Mouse (Mus musculus): ENCODE results near the gene Tcp11l1. TPM values are rescaled to one million over a fixed set of nuclear protein-coding genes. Genes with fewer than 3 reads are reported as not detected.
A peak's percentile ranks its signal among the peaks of the same experiment; 100 is the strongest.

The Tcp11l1 gene
- total and polyA plus RNA-seq, 2 experiments from 2014 or later = 32.9 to 54.1 TPM

- H3K9ac ChIP-seq = no peak overlapping the region
- peaks cover 17% of the 10 kb centered on the region for H3K36me3 ChIP-seq (ENCODE audit: insufficient read depth)
- H3K4me1 ChIP-seq (ENCODE audit: insufficient read depth) = no peaks in the 10 kb centered on the region
- TF ChIP-seq CTCF (IDR thresholded peaks at IDR 0.05; ENCODE audit: low read depth) = no peak
- H3K9me3 ChIP-seq (ENCODE audit: low read length) = no peaks in the 10 kb centered on the region
- DNase-seq = no peak
- no peak overlapping the region for H3K4me2 ChIP-seq (ENCODE audit: low read depth)
- 69% methylated on average over 4 of the region's 4 CpGs for WGBS
- no peak overlapping the region for H3K4me3 ChIP-seq (ENCODE audit: low read depth, low read length)
- H3K27me3 ChIP-seq (ENCODE audit: insufficient read depth, low read length) = no peaks in the 10 kb centered on the region
- ATAC-seq = no peak
- H3K27ac ChIP-seq (ENCODE audit: low read depth, low read length) = no peak overlapping the region
Measured at GRCm38 (mm10) chr2:104690720-104691119, 21.2 kb downstream of the Tcp11l1 start.

GRCm38 (mm10) chr2:104688724-104689123, 23.2 kb downstream of the Tcp11l1 start:
- Histone ChIP-seq H3K36me3 (ENCODE audit: insufficient read depth) (peaks cover 29% of the 10 kb centered on the region), H3K27me3 (ENCODE audit: insufficient read depth, low read length) (no peaks in the 10 kb centered on the region), H3K4me3 (ENCODE audit: low read depth, low read length) (no peak overlapping the region), H3K4me2 (ENCODE audit: low read depth) (no peak overlapping the region), H3K9me3 (ENCODE audit: low read length) (no peaks in the 10 kb centered on the region), H3K27ac (ENCODE audit: low read depth, low read length) (no peak overlapping the region), H3K9ac (no peak overlapping the region), H3K4me1 (ENCODE audit: insufficient read depth) (no peaks in the 10 kb centered on the region)
- no peak for TF ChIP-seq CTCF (IDR thresholded peaks at IDR 0.05; ENCODE audit: low read depth)
- DNase-seq = no peak
- no peak for ATAC-seq
- 72% methylated on average over 8 of the region's 8 CpGs for WGBS

- Histone ChIP-seq H3K4me2 (ENCODE audit: low read depth) (no peak overlapping the region), H3K4me3 (ENCODE audit: low read depth, low read length) (no peak overlapping the region), H3K36me3 (ENCODE audit: insufficient read depth) (peaks cover 33% of the 10 kb centered on the region), H3K4me1 (ENCODE audit: insufficient read depth) (no peaks in the 10 kb centered on the region), H3K9ac (no peak overlapping the region), H3K9me3 (ENCODE audit: low read length) (no peaks in the 10 kb centered on the region), H3K27ac (ENCODE audit: low read depth, low read length) (no peak overlapping the region), H3K27me3 (ENCODE audit: insufficient read depth, low read length) (no peaks in the 10 kb centered on the region)
- TF ChIP-seq CTCF (IDR thresholded peaks at IDR 0.05; ENCODE audit: low read depth) = no peak
- WGBS = 91% methylated on average over 3 of the region's 3 CpGs
- DNase-seq (no peak), ATAC-seq (no peak)
Measured at GRCm38 (mm10) chr2:104688321-104688720, 23.6 kb downstream of the Tcp11l1 start.

GRCm38 (mm10) chr2:104687261-104687660, 24.7 kb downstream of the Tcp11l1 start:
- no peak overlapping the region for H3K4me3 ChIP-seq (ENCODE audit: low read depth, low read length)
- H3K9me3 ChIP-seq (ENCODE audit: low read length) = no peaks in the 10 kb centered on the region
- ATAC-seq = no peak
- no peaks in the 10 kb centered on the region for H3K27me3 ChIP-seq (ENCODE audit: insufficient read depth, low read length)
- DNase-seq = no peak
- 71% methylated on average over 3 of the region's 3 CpGs for WGBS
- H3K9ac ChIP-seq = no peak overlapping the region
- no peaks in the 10 kb centered on the region for H3K4me1 ChIP-seq (ENCODE audit: insufficient read depth)
- TF ChIP-seq CTCF (IDR thresholded peaks at IDR 0.05; ENCODE audit: low read depth) = no peak
- H3K36me3 ChIP-seq (ENCODE audit: insufficient read depth) = peaks cover 41% of the 10 kb centered on the region
- no peak overlapping the region for H3K27ac ChIP-seq (ENCODE audit: low read depth, low read length)
- no peak overlapping the region for H3K4me2 ChIP-seq (ENCODE audit: low read depth)

- Histone ChIP-seq H3K9ac (no peak overlapping the region), H3K9me3 (ENCODE audit: low read length) (no peaks in the 10 kb centered on the region), H3K4me2 (ENCODE audit: low read depth) (no peak overlapping the region), H3K4me1 (ENCODE audit: insufficient read depth) (no peaks in the 10 kb centered on the region), H3K4me3 (ENCODE audit: low read depth, low read length) (no peak overlapping the region), H3K27ac (ENCODE audit: low read depth, low read length) (no peak overlapping the region), H3K27me3 (ENCODE audit: insufficient read depth, low read length) (no peaks in the 10 kb centered on the region), H3K36me3 (ENCODE audit: insufficient read depth) (peaks cover 60% of the 10 kb centered on the region)
- DNase-seq (peak; percentile 88), ATAC-seq (peak; percentile 95)
- peak; percentile 99 for TF ChIP-seq CTCF (IDR thresholded peaks at IDR 0.05; ENCODE audit: low read depth)
- 5% methylated on average over 13 of the region's 13 CpGs for WGBS
Measured at GRCm38 (mm10) chr2:104685418-104685817, 26.6 kb downstream of the Tcp11l1 start.

- no peak overlapping the region for H3K4me2 ChIP-seq (ENCODE audit: low read depth)
- no peaks in the 10 kb centered on the region for H3K9me3 ChIP-seq (ENCODE audit: low read length)
- no peak overlapping the region for H3K9ac ChIP-seq
- WGBS = 93% methylated on average over 4 of the region's 4 CpGs
- peaks cover 66% of the 10 kb centered on the region for H3K36me3 ChIP-seq (ENCODE audit: insufficient read depth)
- no peak overlapping the region for H3K4me3 ChIP-seq (ENCODE audit: low read depth, low read length)
- H3K27ac ChIP-seq (ENCODE audit: low read depth, low read length) = no peak overlapping the region
- TF ChIP-seq CTCF (IDR thresholded peaks at IDR 0.05; ENCODE audit: low read depth) = no peak
- H3K27me3 ChIP-seq (ENCODE audit: insufficient read depth, low read length) = no peaks in the 10 kb centered on the region
- no peak for ATAC-seq
- H3K4me1 ChIP-seq (ENCODE audit: insufficient read depth) = no peaks in the 10 kb centered on the region
- no peak for DNase-seq
Measured at GRCm38 (mm10) chr2:104684771-104685170, 27.2 kb downstream of the Tcp11l1 start.

- peaks cover 45% of the 10 kb centered on the region for H3K36me3 ChIP-seq (ENCODE audit: insufficient read depth)
- DNase-seq = no peak
- no peak for TF ChIP-seq CTCF (IDR thresholded peaks at IDR 0.05; ENCODE audit: low read depth)
- 88% methylated on average over 3 of the region's 3 CpGs for WGBS
- ATAC-seq = no peak
- H3K27me3 ChIP-seq (ENCODE audit: insufficient read depth, low read length) = no peaks in the 10 kb centered on the region
- H3K9ac ChIP-seq = no peak overlapping the region
- no peak overlapping the region for H3K4me2 ChIP-seq (ENCODE audit: low read depth)
- H3K9me3 ChIP-seq (ENCODE audit: low read length) = no peaks in the 10 kb centered on the region
- no peak overlapping the region for H3K27ac ChIP-seq (ENCODE audit: low read depth, low read length)
- no peaks in the 10 kb centered on the region for H3K4me1 ChIP-seq (ENCODE audit: insufficient read depth)
- no peak overlapping the region for H3K4me3 ChIP-seq (ENCODE audit: low read depth, low read length)
Measured at GRCm38 (mm10) chr2:104677326-104677725, 34.6 kb downstream of the Tcp11l1 start.

- Histone ChIP-seq H3K27me3 (ENCODE audit: insufficient read depth, low read length) (no peaks in the 10 kb centered on the region), H3K4me2 (ENCODE audit: low read depth) (no peak overlapping the region), H3K4me3 (ENCODE audit: low read depth, low read length) (no peak overlapping the region), H3K9ac (no peak overlapping the region), H3K9me3 (ENCODE audit: low read length) (no peaks in the 10 kb centered on the region), H3K36me3 (ENCODE audit: insufficient read depth) (peaks cover 7% of the 10 kb centered on the region; the same call in 1 of the 2 replicates), H3K27ac (ENCODE audit: low read depth, low read length) (no peak overlapping the region), H3K4me1 (ENCODE audit: insufficient read depth) (no peaks in the 10 kb centered on the region)
- no peak for TF ChIP-seq CTCF (IDR thresholded peaks at IDR 0.05; ENCODE audit: low read depth)
- ATAC-seq (no peak), DNase-seq (no peak)
Measured at GRCm38 (mm10) chr2:104671724-104672123, 40.2 kb downstream of the Tcp11l1 start.

Data from forebrain, postnatal 0 days (tissue).